Mouse (Mus musculus) heart, embryonic 14.5 days (tissue): ENCODE data around the gene Dzip3. TPM values are rescaled to one million over a fixed set of nuclear protein-coding genes. Genes with fewer than 3 reads are reported as not detected.

Experiments
- ATAC-seq: fragments of 200-750 bp; cut with Nextera tagmentation; 2 replicates; pipeline ENCODE4 v1.8.0; 2017; ENCODE audit warnings: low read depth, moderate TSS enrichment; ENCODE audit not compliant: insufficient number of reproducible peaks, insufficient read depth, low FRiP score
- H3K27ac ChIP-seq, 2 experiments: fragments of 200-500 bp in 1 of 2; fragments of 300-500 bp in 1 of 2; sonication (generic) in 1 of 2; replicated peaks in 1 of 2; 2 replicates each; pipeline ENCODE4 v1.5.1; 2012 to 2014; ENCODE audit warnings: low read depth in 2 of 2, low read length in 2 of 2, control low read depth in 1 of 2, mild to moderate bottlenecking in 1 of 2, mixed read lengths in 1 of 2; ENCODE audit not compliant: control insufficient read depth in 1 of 2, insufficient read depth in 1 of 2
- H3K27me3 ChIP-seq: fragments of 300-500 bp; sonication (generic); 2 replicates; pipeline ENCODE4 v1.6.1; 2014; ENCODE audit warnings: mild to moderate bottlenecking, low read length, control low read depth; ENCODE audit not compliant: control insufficient read depth, insufficient read depth
- H3K36me3 ChIP-seq: fragments of 300-500 bp; sonication (generic); 2 replicates; pipeline ENCODE4 v1.6.1; 2014; ENCODE audit warnings: mild to moderate bottlenecking, control low read depth, low read length, mixed read lengths; ENCODE audit not compliant: control insufficient read depth, insufficient read depth
- H3K4me1 ChIP-seq, 2 experiments: fragments of 200-500 bp in 1 of 2; fragments of 300-500 bp in 1 of 2; sonication (generic) in 1 of 2; 2 replicates each; pipeline ENCODE4 v1.6.1; 2012 to 2014; ENCODE audit warnings: low read length in 2 of 2, control low read depth in 1 of 2, mixed read lengths in 1 of 2; ENCODE audit not compliant: control insufficient read depth in 2 of 2, insufficient read depth in 2 of 2
- H3K4me2 ChIP-seq: fragments of 300-500 bp; sonication (generic); 2 replicates; pipeline ENCODE4 v1.6.1; 2014; ENCODE audit warnings: mild to moderate bottlenecking, low read length
- H3K4me3 ChIP-seq, 2 experiments: fragments of 200-500 bp in 1 of 2; fragments of 300-500 bp in 1 of 2; sonication (generic) in 1 of 2; 2 replicates each; pipeline ENCODE4 v1.5.1; 2012 to 2014; ENCODE audit warnings: low read length in 2 of 2, mild to moderate bottlenecking in 2 of 2, control low read depth in 1 of 2, low read depth in 1 of 2, moderate library complexity in 1 of 2; ENCODE audit not compliant: control insufficient read depth in 1 of 2, insufficient read depth in 1 of 2
- H3K9ac ChIP-seq: fragments of 300-500 bp; sonication (generic); 2 replicates; pipeline ENCODE4 v1.6.1; 2014; ENCODE audit warnings: mild to moderate bottlenecking, low read length
- H3K9me3 ChIP-seq: fragments of 300-500 bp; sonication (generic); 2 replicates; pipeline ENCODE4 v1.6.1; 2016; ENCODE audit warnings: low read length, control low read depth; ENCODE audit not compliant: control insufficient read depth
- whole genome bisulfite sequencing: fragments of 180-500 bp; shearing (Covaris S2); extraction: QIAGEN DNeasy Blood & Tissue Kit; methylation state at CpG from one replicate; pipeline ENCODE4 v1.1.7; 2014; 5-methylcytosine and 5-hydroxymethylcytosine counted together
- polyA plus RNA-seq: library from polyadenylated mRNA; unstranded; fragments of >200 nt; fragmentation: Nextera tagmentation; extraction: Ambion mirVana; gene quantifications from 2 replicates; pipeline ENCODE4 v1.2.1, GENCODE M21; 2014

The Dzip3 gene
- polyA plus RNA-seq, 1 experiment from 2014 or later = 22.5 TPM

- Histone ChIP-seq H3K4me3 (peak overlapping the region; percentile 89 to 99), H3K4me1 (peaks cover 2 to 16% of the 10 kb centered on the region in 2 experiments; a peak in 2 of 4 replicates), H3K9me3 (no peaks in the 10 kb centered on the region), H3K9ac (peak overlapping the region; percentile 99), H3K27ac (peak overlapping the region; percentile 95 to 96), H3K4me2 (peak overlapping the region; percentile 78), H3K36me3 (peaks cover 5% of the 10 kb centered on the region; the same call in 1 of the 2 replicates), H3K27me3 (no peaks in the 10 kb centered on the region)
- ATAC-seq = no peak
- 2% methylated on average over 9 of the region's 9 CpGs for WGBS
Measured at GRCm38 (mm10) chr16:48993231-48993558, 770 bp downstream of the Dzip3 start.

DNA sequence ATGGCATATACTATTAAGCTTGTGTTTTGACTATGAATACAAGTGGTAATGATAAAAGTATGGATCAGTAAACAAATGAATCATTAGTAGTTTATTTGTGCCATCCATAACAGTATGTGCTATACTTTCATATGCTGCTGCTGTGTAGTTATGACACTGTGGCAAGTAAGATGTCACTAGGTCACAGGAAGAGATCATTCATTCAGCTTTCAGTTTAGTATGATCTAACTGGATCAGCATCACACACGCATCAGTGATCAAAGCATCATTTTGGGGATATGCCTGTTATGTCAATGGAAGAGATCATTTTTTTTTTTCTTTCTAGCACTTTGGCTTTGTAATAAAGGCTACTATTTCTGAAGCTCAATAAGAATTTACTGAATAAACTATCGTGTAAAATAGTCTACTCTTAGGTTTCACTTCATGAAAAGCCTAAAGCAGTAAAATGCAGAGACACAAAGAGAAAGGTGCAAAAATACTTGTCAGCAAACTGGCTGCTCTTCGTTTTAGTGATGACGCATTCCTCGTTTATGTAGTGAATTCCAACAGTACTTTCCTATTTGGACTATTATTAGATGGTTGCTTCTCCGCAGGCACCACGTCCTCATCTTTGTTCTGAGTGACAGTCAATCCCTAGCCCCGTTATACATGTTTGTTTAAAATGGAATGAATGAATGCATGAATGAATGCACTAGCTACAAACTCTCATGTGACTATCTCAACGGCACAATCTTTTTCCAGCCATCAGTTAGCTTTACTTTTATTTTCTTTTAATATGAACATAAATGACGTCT, 1.3 kb downstream of the Dzip3 start:
- Histone ChIP-seq H3K4me2 (peak overlapping the region; percentile 78), H3K36me3 (peaks cover 4% of the 10 kb centered on the region; the same call in 1 of the 2 replicates), H3K27ac (peak overlapping the region in 1 of 2 experiments; percentile 95; a peak in 2 of 4 replicates), H3K9ac (peak overlapping the region; percentile 99), H3K4me1 (peaks cover 2 to 16% of the 10 kb centered on the region in 2 experiments; a peak in 2 of 4 replicates), H3K27me3 (no peaks in the 10 kb centered on the region), H3K9me3 (no peaks in the 10 kb centered on the region), H3K4me3 (peak overlapping the region; percentile 89 to 99; a peak in 3 of 4 replicates)
- WGBS = 20% methylated on average over 10 of the region's 10 CpGs
- no peak for ATAC-seq

- Histone ChIP-seq H3K27me3 (no peaks in the 10 kb centered on the region), H3K4me2 (no peak overlapping the region), H3K9ac (no peak overlapping the region), H3K4me3 (no peak overlapping the region), H3K27ac (no peak overlapping the region), H3K36me3 (no peaks in the 10 kb centered on the region), H3K9me3 (no peaks in the 10 kb centered on the region), H3K4me1 (peaks cover 0 to 16% of the 10 kb centered on the region in 2 experiments; a peak in 2 of 4 replicates)
- ATAC-seq = no peak
Measured at GRCm38 (mm10) chr16:48989700-48990099, 4.3 kb downstream of the Dzip3 start.

DNA sequence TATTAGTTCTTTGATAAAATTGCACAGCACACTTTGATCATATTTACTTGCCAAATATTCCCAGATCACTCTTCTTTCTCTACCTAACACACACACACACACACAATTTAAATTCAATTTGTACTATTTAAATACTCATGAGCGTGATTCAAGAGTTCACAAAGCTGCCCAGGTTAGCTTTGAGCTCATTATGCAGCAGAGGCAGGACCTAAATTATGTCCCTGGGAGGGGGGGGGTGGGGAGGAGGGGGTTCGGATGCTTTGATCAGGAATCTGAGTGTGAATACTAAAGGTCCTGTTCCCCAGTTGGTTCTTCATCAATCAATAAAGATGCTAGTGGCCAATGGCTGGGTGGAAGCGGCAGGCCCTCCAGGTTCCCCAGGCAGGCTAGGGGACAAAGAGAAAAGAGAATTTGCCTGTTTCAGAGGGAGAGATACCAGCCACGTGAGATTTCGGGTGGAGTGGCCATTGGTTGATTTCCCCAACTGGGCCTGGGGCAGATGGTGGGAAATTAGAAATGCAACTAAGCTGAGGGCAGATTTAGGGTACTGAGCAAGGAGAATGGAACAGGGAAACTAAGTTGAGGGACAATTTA, 8.8 kb downstream of the Dzip3 start:
- no peaks in the 10 kb centered on the region for H3K9me3 ChIP-seq
- ATAC-seq = no peak
- no peak overlapping the region for H3K27ac ChIP-seq
- H3K27me3 ChIP-seq = no peaks in the 10 kb centered on the region
- peaks cover 16% of the 10 kb centered on the region for H3K36me3 ChIP-seq
- no peak overlapping the region for H3K9ac ChIP-seq
- H3K4me3 ChIP-seq = no peak overlapping the region
- no peak overlapping the region for H3K4me2 ChIP-seq
- peaks cover 0 to 12% of the 10 kb centered on the region in 2 experiments; a peak in 2 of 4 replicates for H3K4me1 ChIP-seq
- 71% methylated on average over 5 of the region's 5 CpGs for WGBS

DNA sequence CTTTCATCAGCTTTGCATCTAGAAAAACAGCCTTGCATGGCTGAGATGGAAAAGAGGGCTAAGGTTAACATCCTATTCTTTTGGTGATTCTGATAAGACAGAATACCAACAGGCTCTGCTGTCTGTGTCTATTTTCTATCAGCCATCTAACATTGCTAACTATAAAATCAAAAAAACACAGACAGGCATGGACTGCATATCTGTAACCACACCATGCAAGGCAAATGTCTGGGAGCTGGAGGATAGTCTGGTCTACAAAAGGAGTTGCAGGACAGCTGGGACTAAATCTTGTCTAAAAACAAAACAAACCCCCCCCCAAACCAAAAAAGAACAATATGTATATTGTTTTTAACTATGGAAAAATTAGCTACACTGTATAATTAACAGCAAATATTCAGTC, 14.0 kb downstream of the Dzip3 start:
- Histone ChIP-seq H3K4me3 (no peak overlapping the region), H3K27me3 (no peaks in the 10 kb centered on the region), H3K4me2 (no peak overlapping the region), H3K9ac (no peak overlapping the region), H3K9me3 (no peaks in the 10 kb centered on the region), H3K27ac (no peak overlapping the region), H3K36me3 (peaks cover 46% of the 10 kb centered on the region), H3K4me1 (no peaks in the 10 kb centered on the region)
- ATAC-seq = no peak

GRCm38 (mm10) chr16:48973548-48973947, 20.4 kb downstream of the Dzip3 start:
- no peak overlapping the region for H3K9ac ChIP-seq
- no peak overlapping the region for H3K4me2 ChIP-seq
- no peaks in the 10 kb centered on the region for H3K27me3 ChIP-seq
- no peak overlapping the region for H3K4me3 ChIP-seq
- no peak overlapping the region for H3K27ac ChIP-seq
- no peaks in the 10 kb centered on the region for H3K4me1 ChIP-seq
- peaks cover 42% of the 10 kb centered on the region for H3K36me3 ChIP-seq
- WGBS = 90% methylated on average over 1 of the region's 1 CpGs
- ATAC-seq = no peak
- H3K9me3 ChIP-seq = no peaks in the 10 kb centered on the region

GRCm38 (mm10) chr16:48972996-48973395, 21.0 kb downstream of the Dzip3 start:
- 93% methylated on average over 2 of the region's 2 CpGs for WGBS
- Histone ChIP-seq H3K27ac (no peak overlapping the region), H3K9ac (no peak overlapping the region), H3K4me3 (no peak overlapping the region), H3K4me1 (no peaks in the 10 kb centered on the region), H3K9me3 (no peaks in the 10 kb centered on the region), H3K36me3 (peaks cover 37% of the 10 kb centered on the region), H3K27me3 (no peaks in the 10 kb centered on the region), H3K4me2 (no peak overlapping the region)
- ATAC-seq = no peak
